Mouse (Mus musculus) midbrain, embryonic 14.5 days (tissue): ENCODE data around the gene Tmc7. TPM values are rescaled to one million over a fixed set of nuclear protein-coding genes. Genes with fewer than 3 reads are reported as not detected.

Source experiments
- ATAC-seq: fragments of 200-750 bp; cut with Nextera tagmentation; 2 replicates; pipeline ENCODE4 v1.8.0; 2017; ENCODE audit warnings: moderate number of reproducible peaks, moderate library complexity; ENCODE audit not compliant: low FRiP score, low TSS enrichment
- DNase-seq: peaks from one replicate; pipeline ENCODE4 v3.0.0-alpha.2; 2015
- H3K27ac ChIP-seq: fragments of 300-500 bp; sonication (generic); replicated peaks from 2 replicates; pipeline ENCODE4 v1.5.1; 2014; ENCODE audit warnings: mild to moderate bottlenecking, low read depth, low read length, moderate library complexity
- H3K27me3 ChIP-seq: fragments of 300-500 bp; sonication (generic); 2 replicates; pipeline ENCODE4 v1.6.1; 2014; ENCODE audit warnings: low read length, control low read depth, mixed read lengths; ENCODE audit not compliant: control insufficient read depth, insufficient read depth
- H3K36me3 ChIP-seq: fragments of 300-500 bp; sonication (generic); 2 replicates; pipeline ENCODE4 v1.6.1; 2014; ENCODE audit warnings: low read length, control low read depth; ENCODE audit not compliant: control insufficient read depth, insufficient read depth
- H3K4me1 ChIP-seq: fragments of 300-500 bp; sonication (generic); 2 replicates; pipeline ENCODE4 v1.6.1; 2014; ENCODE audit warnings: mild to moderate bottlenecking, antibody characterized with exemption, low read length, control low read depth; ENCODE audit not compliant: control insufficient read depth, insufficient read depth
- H3K4me2 ChIP-seq: fragments of 300-500 bp; sonication (generic); 2 replicates; pipeline ENCODE4 v1.6.1; 2014; ENCODE audit warnings: mild to moderate bottlenecking, low read length, moderate library complexity
- H3K4me3 ChIP-seq: fragments of 300-500 bp; sonication (generic); replicated peaks from 2 replicates; pipeline ENCODE4 v1.5.1; 2014; ENCODE audit warnings: low read depth, low read length
- H3K9ac ChIP-seq: fragments of 300-500 bp; sonication (generic); replicated peaks from 2 replicates; pipeline ENCODE4 v1.6.1; 2014; ENCODE audit warnings: mild to moderate bottlenecking, low read length, moderate library complexity
- H3K9me3 ChIP-seq: fragments of 300-500 bp; sonication (generic); 2 replicates; pipeline ENCODE4 v1.6.1; 2016; ENCODE audit warnings: low read length, control low read depth, mixed read lengths; ENCODE audit not compliant: control insufficient read depth
- WGBS: fragments of 180-500 bp; shearing (Covaris S2); extraction: QIAGEN DNeasy Blood & Tissue Kit; methylation state at CpG from one replicate; pipeline ENCODE4 v1.1.7; 2014; 5-methylcytosine and 5-hydroxymethylcytosine counted together
- polyA plus RNA-seq: library from polyadenylated mRNA; unstranded; fragments of >200 nt; fragmentation: Nextera tagmentation; extraction: Ambion mirVana; gene quantifications from 2 replicates; pipeline ENCODE4 v1.2.1, GENCODE M21; 2014

Gene Tmc7
- polyA plus RNA-seq, 1 experiment from 2014 or later = 5.9 TPM

DNA sequence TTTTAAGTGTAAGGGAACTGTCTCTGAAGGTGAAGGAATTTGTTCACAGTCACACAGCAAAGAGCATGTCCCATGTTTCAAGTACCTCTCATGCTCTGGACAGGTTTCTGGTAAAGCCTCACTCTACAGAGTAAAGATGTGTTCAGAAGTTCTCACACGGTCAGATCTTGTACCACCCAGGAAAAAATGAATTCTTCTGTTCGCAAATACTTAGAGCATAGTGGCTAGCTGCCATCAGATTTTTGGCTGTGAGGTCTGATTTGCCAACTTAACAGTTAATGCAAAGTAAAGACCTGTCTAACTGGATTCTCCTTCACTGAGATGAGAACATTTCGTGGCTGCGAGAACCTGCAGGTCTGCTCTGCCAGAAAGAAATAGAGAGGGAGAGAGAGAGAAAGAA lies 49.5 kb downstream of the Tmc7 start:
- H3K4me3 ChIP-seq = no peak overlapping the region
- H3K9ac ChIP-seq = no peak overlapping the region
- no peak for ATAC-seq
- no peaks in the 10 kb centered on the region for H3K27me3 ChIP-seq
- H3K27ac ChIP-seq = no peak overlapping the region
- DNase-seq = no peak
- H3K36me3 ChIP-seq = peaks cover 10% of the 10 kb centered on the region
- H3K9me3 ChIP-seq = no peaks in the 10 kb centered on the region
- 90% methylated on average over 4 of the region's 4 CpGs for WGBS
- H3K4me1 ChIP-seq = 0 out of 2 replicates have a peak, but pooled peaks cover 3% of the 10 kb centered on the region
- H3K4me2 ChIP-seq = no peak overlapping the region

DNA sequence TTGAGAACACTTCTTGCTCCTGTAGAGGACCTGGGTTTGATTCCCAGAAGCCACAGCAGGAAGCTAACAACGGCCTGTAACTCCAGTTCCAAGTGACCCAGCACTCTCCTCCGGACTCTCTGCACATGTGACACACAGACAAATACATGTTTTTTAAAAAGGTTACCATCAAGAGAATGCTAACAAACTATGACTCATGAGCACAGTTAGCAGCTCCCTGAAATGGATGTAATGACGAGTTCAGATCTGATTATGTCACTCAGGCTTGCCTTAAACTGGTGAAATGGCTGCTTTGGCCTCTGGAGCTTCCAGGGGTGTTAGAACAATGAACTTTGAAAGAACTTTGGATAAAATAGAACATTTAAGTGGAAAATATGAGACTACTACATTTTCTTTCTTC lies 50.2 kb downstream of the Tmc7 start:
- no peaks in the 10 kb centered on the region for H3K27me3 ChIP-seq
- DNase-seq = no peak
- 0 out of 2 replicates have a peak, but pooled peaks cover 3% of the 10 kb centered on the region for H3K4me1 ChIP-seq
- no peak overlapping the region for H3K9ac ChIP-seq
- H3K9me3 ChIP-seq = no peaks in the 10 kb centered on the region
- ATAC-seq = no peak
- WGBS = 87% methylated on average over 3 of the region's 3 CpGs
- no peak overlapping the region for H3K4me3 ChIP-seq
- H3K36me3 ChIP-seq = peaks cover 10% of the 10 kb centered on the region
- no peak overlapping the region for H3K27ac ChIP-seq
- H3K4me2 ChIP-seq = no peak overlapping the region

DNA sequence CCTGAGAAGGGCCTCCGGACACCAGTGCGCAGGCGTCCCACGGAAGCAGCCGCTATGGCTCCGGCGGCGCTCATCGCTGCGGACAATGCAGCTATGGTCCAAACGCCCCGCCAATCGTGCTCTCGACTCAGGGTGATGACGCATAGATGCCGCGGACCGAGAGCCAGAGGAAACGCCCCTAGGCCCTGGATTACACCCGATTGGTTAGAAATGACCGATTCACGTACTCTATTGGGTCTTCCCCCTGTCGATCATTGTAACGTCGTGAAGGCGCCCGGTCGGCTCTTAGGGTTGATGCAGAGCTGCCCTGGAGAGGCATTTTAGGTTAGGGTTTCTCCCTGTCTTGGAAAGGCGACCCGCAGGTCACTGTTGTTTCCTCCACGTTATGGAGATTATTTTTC lies 51.4 kb downstream of the Tmc7 start, which contains the start of gene Coq7:
TSS of gene Coq7 (minus strand) at position 179 of the 401 bp plus-strand sequence.
- Histone ChIP-seq H3K27ac (peak within 1 kb of the TSS; percentile 99), H3K9ac (peak within 1 kb of the TSS; percentile 79), H3K4me3 (peak within 1 kb of the TSS; percentile 68), H3K4me1 (0 out of 2 replicates have a peak, but pooled peaks cover 3% of the 10 kb centered on the region), H3K4me2 (peak within 1 kb of the TSS; percentile 66), H3K9me3 (no peaks in the 10 kb centered on the region), H3K27me3 (no peaks in the 10 kb centered on the region), H3K36me3 (peaks cover 6% of the 10 kb centered on the region)
- ATAC-seq = peak; percentile 100
- WGBS = 0% methylated on average over 31 of the region's 31 CpGs
- peak; percentile 99 for DNase-seq

DNA sequence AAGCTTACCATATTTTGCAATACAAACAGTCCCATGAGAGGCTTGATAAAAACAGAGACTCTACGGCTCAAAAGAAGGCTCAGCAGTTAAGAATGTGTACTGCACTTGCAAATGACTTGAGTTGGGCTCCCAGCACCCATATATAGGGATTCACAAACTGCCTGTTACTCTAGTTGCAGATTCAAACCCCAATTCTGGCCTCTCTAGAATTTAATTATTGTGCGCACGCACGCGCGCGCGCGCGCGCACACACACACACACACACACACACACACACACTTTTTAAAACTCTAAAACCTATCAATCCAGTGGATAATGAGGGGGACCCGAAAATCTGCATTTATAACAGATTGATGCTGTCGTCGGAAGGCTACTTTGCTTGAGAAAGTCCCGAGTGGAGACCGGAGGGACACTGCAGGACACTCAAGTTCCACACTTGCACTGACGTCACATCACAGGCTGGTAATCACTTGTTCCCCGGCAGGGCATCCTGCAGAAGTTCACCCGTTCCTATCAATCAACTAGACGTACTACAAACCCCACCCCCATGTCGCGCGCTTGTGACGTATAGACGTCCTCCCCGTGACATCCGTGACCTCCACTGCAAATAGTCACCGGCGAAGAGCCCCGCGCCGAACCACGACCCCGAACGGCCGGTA lies 51.9 kb downstream of the Tmc7 start:
- Histone ChIP-seq H3K9ac (peak overlapping the region; percentile 79; the same call in 1 of the 2 replicates), H3K4me2 (peak overlapping the region; percentile 63), H3K9me3 (no peaks in the 10 kb centered on the region), H3K36me3 (peaks cover 7% of the 10 kb centered on the region), H3K27ac (peak overlapping the region; percentile 99), H3K27me3 (no peaks in the 10 kb centered on the region), H3K4me1 (0 out of 2 replicates have a peak, but pooled peaks cover 3% of the 10 kb centered on the region), H3K4me3 (peak overlapping the region; percentile 68)
- peak; percentile 97 for DNase-seq
- under 1% methylated on average over 36 of the region's 36 CpGs for WGBS
- peak; percentile 96 for ATAC-seq

DNA sequence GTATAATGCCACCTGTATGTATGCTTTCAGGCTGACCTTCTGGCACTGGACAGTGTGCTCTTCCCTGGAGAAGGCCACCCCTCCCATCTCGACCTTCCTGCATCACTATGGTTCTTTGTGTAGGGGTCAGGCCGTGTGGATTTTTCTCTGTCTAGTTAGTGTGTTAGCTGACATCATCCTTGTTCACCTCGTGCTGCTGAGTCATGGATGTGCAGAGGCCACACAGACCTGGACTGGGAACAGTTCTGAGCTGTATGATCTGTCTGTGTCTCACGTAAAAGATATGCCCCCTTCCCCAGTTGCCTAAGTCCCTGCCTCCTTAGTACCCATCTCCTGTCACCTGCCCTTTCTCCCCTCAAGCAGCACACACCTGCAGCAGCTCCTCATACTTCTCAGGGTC lies 57.6 kb downstream of the Tmc7 start:
- 85% methylated on average over 4 of the region's 4 CpGs for WGBS
- Histone ChIP-seq H3K4me2 (no peak overlapping the region), H3K36me3 (peaks cover 37% of the 10 kb centered on the region), H3K27me3 (no peaks in the 10 kb centered on the region), H3K4me3 (no peak overlapping the region), H3K4me1 (no peaks in the 10 kb centered on the region), H3K9ac (no peak overlapping the region), H3K9me3 (no peaks in the 10 kb centered on the region), H3K27ac (no peak overlapping the region)
- DNase-seq = no peak
- ATAC-seq = no peak

DNA sequence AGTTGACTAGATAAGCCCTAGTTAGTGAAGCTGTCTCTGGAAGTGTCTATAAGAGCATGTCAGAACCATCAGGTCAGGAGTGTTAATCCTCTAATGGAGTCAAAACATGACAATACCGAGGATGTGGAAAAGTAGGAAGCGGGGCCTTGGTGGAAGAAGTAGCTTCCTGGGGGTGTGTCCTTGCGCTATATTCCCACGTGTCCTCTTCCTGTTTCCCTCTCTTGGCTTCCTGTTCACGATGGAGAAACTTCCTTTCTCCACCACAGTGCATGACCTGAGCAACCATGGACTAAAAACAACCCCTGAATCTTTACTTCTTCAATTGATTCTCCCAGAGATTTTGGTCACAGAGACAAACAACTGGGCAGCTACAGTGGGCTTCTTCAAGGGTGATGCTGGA lies 62.5 kb downstream of the Tmc7 start:
- Histone ChIP-seq H3K9me3 (no peaks in the 10 kb centered on the region), H3K4me2 (no peak overlapping the region), H3K4me1 (no peaks in the 10 kb centered on the region), H3K27me3 (no peaks in the 10 kb centered on the region), H3K4me3 (no peak overlapping the region), H3K9ac (no peak overlapping the region), H3K36me3 (peaks cover 25% of the 10 kb centered on the region), H3K27ac (no peak overlapping the region)
- DNase-seq (no peak), ATAC-seq (no peak)
- 90% methylated on average over 5 of the region's 5 CpGs for WGBS

DNA sequence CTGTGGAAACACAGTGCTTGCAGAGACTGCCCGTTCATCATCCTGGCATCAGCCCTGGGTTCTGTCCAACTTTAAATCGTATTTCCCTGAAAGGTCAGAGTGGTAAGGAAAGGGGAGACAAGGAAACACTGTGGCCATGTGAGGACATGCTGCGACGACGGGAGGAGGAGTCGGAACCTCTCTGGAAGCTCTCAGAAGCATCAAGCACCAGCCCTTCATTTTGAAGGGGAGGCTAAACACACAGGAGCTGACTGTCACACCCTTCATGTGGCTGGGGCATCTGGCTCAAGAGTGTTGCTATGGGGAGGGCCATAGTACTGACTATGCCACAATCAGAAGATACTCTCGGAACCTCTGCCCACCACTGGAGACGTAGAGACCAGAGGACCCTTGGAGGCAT lies 64.9 kb downstream of the Tmc7 start:
- Histone ChIP-seq H3K4me2 (no peak overlapping the region), H3K4me3 (no peak overlapping the region), H3K9ac (no peak overlapping the region), H3K27ac (no peak overlapping the region), H3K36me3 (peaks cover 6% of the 10 kb centered on the region), H3K4me1 (no peaks in the 10 kb centered on the region), H3K27me3 (no peaks in the 10 kb centered on the region), H3K9me3 (no peaks in the 10 kb centered on the region)
- DNase-seq = no peak
- no peak for ATAC-seq
- 89% methylated on average over 8 of the region's 8 CpGs for WGBS

DNA sequence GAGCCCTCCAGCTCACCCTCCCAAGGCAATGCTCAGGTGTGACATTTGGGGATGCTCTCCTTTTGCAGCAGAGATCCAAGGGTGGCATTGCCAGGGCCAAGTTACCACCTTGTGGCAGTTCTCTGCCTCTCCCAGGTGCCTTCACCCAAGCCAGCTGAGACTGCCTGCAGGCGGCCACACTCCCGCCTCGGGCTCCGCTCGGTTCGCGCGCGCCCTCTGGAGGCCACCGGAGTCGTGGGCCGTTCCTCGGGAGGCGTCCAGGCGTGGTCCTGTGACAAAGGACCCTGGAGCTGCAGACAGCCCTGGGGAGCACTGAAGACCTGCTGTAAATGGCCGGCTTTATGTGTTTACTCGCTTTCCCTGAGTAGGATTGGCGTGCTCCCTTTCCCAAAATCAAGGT lies 65.8 kb downstream of the Tmc7 start:
- no peaks in the 10 kb centered on the region for H3K9me3 ChIP-seq
- peak; percentile 48; the same call in 1 of the 2 replicates for ATAC-seq
- H3K4me2 ChIP-seq = no peak overlapping the region

DNA sequence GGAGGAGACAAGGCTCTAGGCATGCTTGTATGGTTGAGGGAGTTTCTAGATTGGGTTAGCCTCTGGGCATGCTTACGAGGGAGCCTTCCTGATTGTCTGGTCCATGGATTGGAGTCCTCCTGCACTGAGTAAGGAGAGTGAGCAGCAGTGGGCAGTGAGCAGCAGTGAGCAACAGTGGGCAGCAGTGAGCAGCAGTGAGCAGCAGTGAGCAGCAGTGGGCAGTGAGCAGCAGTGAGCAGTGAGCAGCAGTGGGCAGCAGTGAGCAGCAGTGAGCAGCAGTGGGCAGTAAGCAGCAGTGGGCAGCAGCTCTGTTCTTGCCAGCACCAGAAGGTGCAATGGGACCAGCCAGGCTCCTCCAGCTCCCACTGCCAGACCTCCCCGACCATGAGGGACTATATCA lies 66.7 kb downstream of the Tmc7 start:
- no peaks in the 10 kb centered on the region; the same call in 1 of the 2 replicates for H3K36me3 ChIP-seq
- DNase-seq (peak; percentile 4), ATAC-seq (no peak)
- H3K27ac ChIP-seq = no peak overlapping the region
- 69% methylated on average over 2 of the region's 2 CpGs for WGBS
- no peak overlapping the region for H3K9ac ChIP-seq
- H3K4me3 ChIP-seq = no peak overlapping the region
- H3K9me3 ChIP-seq = no peaks in the 10 kb centered on the region
- H3K4me1 ChIP-seq = no peaks in the 10 kb centered on the region
- H3K27me3 ChIP-seq = no peaks in the 10 kb centered on the region
- H3K4me2 ChIP-seq = no peak overlapping the region

More for the DNA sequence above, 65.8 kb downstream of the Tmc7 start:
- 2% methylated on average over 18 of the region's 18 CpGs for WGBS
- Histone ChIP-seq H3K9ac (no peak overlapping the region), H3K4me3 (no peak overlapping the region), H3K4me1 (no peaks in the 10 kb centered on the region), H3K27me3 (no peaks in the 10 kb centered on the region), H3K27ac (no peak overlapping the region), H3K36me3 (no peaks in the 10 kb centered on the region; the same call in 1 of the 2 replicates)
- DNase-seq = peak; percentile 84
